Mouse (Mus musculus) intestine, embryonic 16.5 days (tissue): ENCODE data around the gene B430305J03Rik. TPM values are rescaled to one million over a fixed set of nuclear protein-coding genes. Genes with fewer than 3 reads are reported as not detected.

Experiments
- ATAC-seq: fragments of 200-750 bp; cut with Nextera tagmentation; 2 replicates; pipeline ENCODE4 v1.8.0; 2017; ENCODE audit warnings: moderate TSS enrichment, moderate library complexity
- H3K27ac ChIP-seq: fragments of 300-500 bp; sonication (generic); 2 replicates; pipeline ENCODE4 v1.5.1; 2014; ENCODE audit warnings: mild to moderate bottlenecking, low read length
- H3K27me3 ChIP-seq: fragments of 300-500 bp; sonication (generic); replicated peaks from 2 replicates; pipeline ENCODE4 v1.6.1; 2014; ENCODE audit warnings: low read length, control low read depth, mixed read lengths; ENCODE audit not compliant: control insufficient read depth, insufficient read depth
- H3K36me3 ChIP-seq: fragments of 300-500 bp; sonication (generic); 2 replicates; pipeline ENCODE4 v1.6.1; 2014; ENCODE audit warnings: low read length, control low read depth; ENCODE audit not compliant: control insufficient read depth, insufficient read depth
- H3K4me1 ChIP-seq: fragments of 300-500 bp; sonication (generic); 2 replicates; pipeline ENCODE4 v1.6.1; 2014; ENCODE audit warnings: low read length, control low read depth, mixed read lengths; ENCODE audit not compliant: control insufficient read depth, insufficient read depth
- H3K4me2 ChIP-seq: fragments of 300-500 bp; sonication (generic); 2 replicates; pipeline ENCODE4 v1.6.1; 2014; ENCODE audit warnings: low read depth, low read length, control low read depth
- H3K4me3 ChIP-seq: fragments of 300-500 bp; sonication (generic); 2 replicates; pipeline ENCODE4 v1.5.1; 2014; ENCODE audit warnings: mild to moderate bottlenecking, low read length
- H3K9ac ChIP-seq: fragments of 300-500 bp; sonication (generic); 2 replicates; pipeline ENCODE4 v1.6.1; 2014; ENCODE audit warnings: low read depth, low read length
- H3K9me3 ChIP-seq: fragments of 300-500 bp; sonication (generic); 2 replicates; pipeline ENCODE4 v1.6.1; 2016; ENCODE audit warnings: low read length, control low read depth; ENCODE audit not compliant: control insufficient read depth
- WGBS: fragments of 180-500 bp; shearing (Covaris S2); extraction: QIAGEN DNeasy Blood & Tissue Kit; methylation state at CpG from one replicate; pipeline ENCODE4 v1.1.7; 2014; 5-methylcytosine and 5-hydroxymethylcytosine counted together
- polyA plus RNA-seq: library from polyadenylated mRNA; unstranded; fragments of >200 nt; fragmentation: Nextera tagmentation; extraction: Ambion mirVana; gene quantifications from 2 replicates; pipeline ENCODE4 v1.2.1, GENCODE M21; 2015

The B430305J03Rik gene
- not detected in 2 replicates for polyA plus RNA-seq

DNA sequence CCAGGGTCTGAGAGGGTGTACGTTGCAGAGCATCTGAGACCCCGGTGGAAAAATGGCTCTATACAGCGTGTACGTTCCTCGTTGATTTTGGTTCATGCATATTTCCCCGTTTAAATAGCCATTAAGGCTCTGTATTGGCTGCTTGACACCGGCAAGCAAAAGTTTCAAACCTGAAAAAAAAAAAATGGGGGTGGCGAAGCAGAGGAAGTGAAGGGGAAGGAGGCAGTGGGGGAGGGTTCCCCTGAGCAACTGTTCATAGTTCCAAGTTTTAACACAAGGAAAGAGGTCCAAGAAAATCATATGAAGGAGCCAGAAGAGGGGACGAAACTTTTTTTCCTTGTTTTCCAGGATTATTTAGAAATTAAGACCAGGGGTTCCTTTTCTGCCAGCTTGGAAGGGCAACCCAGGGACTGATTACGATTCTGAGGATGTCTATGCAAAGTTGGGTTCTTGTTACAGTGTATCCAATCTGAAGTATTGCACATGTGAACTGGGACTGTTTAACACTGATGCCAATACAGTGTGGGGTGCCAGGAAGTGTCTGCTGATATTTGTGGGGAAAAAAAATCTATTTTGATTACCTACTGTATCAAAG is at the start of gene B430305J03Rik:
Gene B430305J03Rik (minus strand): TSS at position 173 of the 595 bp plus-strand sequence.
- no peak for ATAC-seq
- H3K27ac ChIP-seq = peak within 1 kb of the TSS; percentile 86
- no peaks in the 10 kb centered on the region for H3K27me3 ChIP-seq
- H3K4me2 ChIP-seq = peak within 1 kb of the TSS; percentile 88
- H3K9me3 ChIP-seq = no peaks in the 10 kb centered on the region
- WGBS = 3% methylated on average over 10 of the region's 10 CpGs
- H3K9ac ChIP-seq = peak within 1 kb of the TSS; percentile 88
- peaks cover 3% of the 10 kb centered on the region; the same call in 1 of the 2 replicates for H3K36me3 ChIP-seq
- peaks cover 12% of the 10 kb centered on the region for H3K4me1 ChIP-seq
- peak within 1 kb of the TSS; percentile 92 for H3K4me3 ChIP-seq

DNA sequence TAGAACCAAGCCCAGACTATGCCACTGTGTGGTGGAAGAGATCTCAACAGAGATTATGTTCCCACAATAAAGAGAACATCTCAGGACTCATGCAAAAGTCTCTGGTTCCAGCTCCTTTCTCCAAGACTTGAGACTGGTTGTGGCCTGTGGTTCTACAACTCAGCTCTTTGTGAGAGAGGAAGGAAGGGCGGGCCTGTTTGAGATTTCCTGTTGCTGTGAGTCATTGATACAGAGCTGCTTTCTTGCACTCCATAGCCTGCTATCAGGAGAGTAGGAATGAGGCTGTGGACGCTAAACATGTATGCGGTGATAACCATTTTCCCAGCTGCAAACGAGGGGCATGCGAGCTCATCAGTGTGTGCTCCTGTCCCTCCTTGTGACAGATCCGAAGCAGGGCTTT is 43.9 kb upstream of the B430305J03Rik start:
- no peaks in the 10 kb centered on the region for H3K4me1 ChIP-seq
- H3K36me3 ChIP-seq = no peaks in the 10 kb centered on the region
- WGBS = 73% methylated on average over 6 of the region's 6 CpGs
- H3K4me2 ChIP-seq = no peak overlapping the region
- no peak overlapping the region for H3K27ac ChIP-seq
- no peak overlapping the region for H3K9ac ChIP-seq
- H3K4me3 ChIP-seq = no peak overlapping the region
- no peak for ATAC-seq
- no peaks in the 10 kb centered on the region for H3K9me3 ChIP-seq
- no peaks in the 10 kb centered on the region for H3K27me3 ChIP-seq

DNA sequence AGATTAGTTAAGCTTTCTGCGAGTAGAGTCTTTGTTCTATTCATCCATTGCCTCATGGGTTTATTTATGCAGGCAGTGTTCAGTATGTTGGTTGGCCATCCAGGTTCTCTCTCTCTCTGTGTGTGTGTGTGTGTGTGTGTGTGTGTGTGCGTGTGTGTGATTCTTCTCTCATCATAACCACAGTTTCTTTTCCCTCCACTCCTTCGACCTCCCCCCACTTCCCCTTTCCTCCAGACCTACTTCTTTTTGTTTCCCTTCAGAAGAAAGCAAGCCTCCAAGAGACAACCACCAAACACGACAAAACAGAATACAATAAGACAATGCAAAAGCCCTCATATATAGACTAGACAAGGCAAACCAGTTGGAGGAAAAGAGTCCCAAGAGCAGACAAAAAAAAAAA is 41.2 kb upstream of the B430305J03Rik start:
- H3K9me3 ChIP-seq = no peaks in the 10 kb centered on the region
- no peak overlapping the region for H3K27ac ChIP-seq
- no peaks in the 10 kb centered on the region for H3K4me1 ChIP-seq
- H3K27me3 ChIP-seq = no peaks in the 10 kb centered on the region
- no peak overlapping the region for H3K9ac ChIP-seq
- no peak overlapping the region for H3K4me3 ChIP-seq
- H3K4me2 ChIP-seq = no peak overlapping the region
- ATAC-seq = no peak
- H3K36me3 ChIP-seq = no peaks in the 10 kb centered on the region
- WGBS = 78% methylated on average over 4 of the region's 4 CpGs

DNA sequence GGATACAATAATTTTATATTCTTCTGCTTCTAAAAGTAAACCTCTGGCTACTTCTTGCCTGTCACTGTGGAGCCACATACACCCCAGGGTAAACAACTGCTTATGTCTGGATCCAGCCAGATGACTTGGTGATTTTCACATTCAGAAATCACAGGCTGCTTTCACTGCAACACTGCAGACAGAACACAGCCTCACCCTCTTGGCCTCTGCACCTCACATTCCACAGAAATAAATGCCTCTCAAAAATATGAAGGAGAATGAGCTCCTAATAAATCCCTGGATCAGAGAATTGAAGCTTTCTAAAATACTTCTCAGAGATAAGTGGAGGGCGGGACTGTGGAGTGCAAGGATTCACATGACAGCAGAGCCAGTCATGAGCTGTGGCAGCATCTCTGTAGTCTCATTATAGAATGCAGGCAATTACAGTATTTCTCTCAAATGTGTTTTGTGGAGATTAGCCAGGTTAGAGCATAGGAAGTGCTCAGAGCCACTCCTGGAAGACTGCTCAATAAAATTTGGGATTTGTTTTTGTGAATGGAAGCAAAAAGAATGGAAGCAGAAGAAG is 35.2 kb upstream of the B430305J03Rik start:
- 34% methylated on average over 1 of the region's 1 CpGs for WGBS
- Histone ChIP-seq H3K4me3 (no peak overlapping the region), H3K4me1 (no peaks in the 10 kb centered on the region), H3K4me2 (no peak overlapping the region), H3K9ac (no peak overlapping the region), H3K9me3 (no peaks in the 10 kb centered on the region), H3K36me3 (no peaks in the 10 kb centered on the region), H3K27ac (no peak overlapping the region), H3K27me3 (no peaks in the 10 kb centered on the region)
- no peak for ATAC-seq

DNA sequence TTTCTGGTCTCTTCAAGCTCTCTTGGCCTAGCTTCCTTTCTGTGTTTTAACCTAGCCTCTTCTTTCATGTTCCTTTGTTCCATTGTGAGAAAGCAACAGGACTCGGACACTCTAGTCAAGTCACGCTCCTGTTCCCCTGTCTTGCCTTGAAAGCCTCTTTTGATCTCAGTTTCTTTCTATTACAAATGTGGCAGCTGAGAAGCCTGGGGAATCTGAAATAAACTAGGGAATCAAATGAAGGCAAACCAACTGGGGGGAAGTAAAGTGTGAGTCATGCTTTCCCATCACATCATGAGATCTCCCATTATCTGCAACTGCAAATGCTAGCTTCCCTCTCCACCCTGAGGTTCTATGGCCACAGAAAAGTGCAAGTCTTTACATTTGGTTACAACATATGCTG is 31.0 kb upstream of the B430305J03Rik start:
- Histone ChIP-seq H3K9ac (no peak overlapping the region), H3K9me3 (no peaks in the 10 kb centered on the region), H3K36me3 (no peaks in the 10 kb centered on the region), H3K27me3 (no peaks in the 10 kb centered on the region), H3K4me3 (no peak overlapping the region), H3K27ac (no peak overlapping the region), H3K4me2 (no peak overlapping the region), H3K4me1 (no peaks in the 10 kb centered on the region)
- 75% methylated on average over 2 of the region's 2 CpGs for WGBS
- ATAC-seq = no peak

DNA sequence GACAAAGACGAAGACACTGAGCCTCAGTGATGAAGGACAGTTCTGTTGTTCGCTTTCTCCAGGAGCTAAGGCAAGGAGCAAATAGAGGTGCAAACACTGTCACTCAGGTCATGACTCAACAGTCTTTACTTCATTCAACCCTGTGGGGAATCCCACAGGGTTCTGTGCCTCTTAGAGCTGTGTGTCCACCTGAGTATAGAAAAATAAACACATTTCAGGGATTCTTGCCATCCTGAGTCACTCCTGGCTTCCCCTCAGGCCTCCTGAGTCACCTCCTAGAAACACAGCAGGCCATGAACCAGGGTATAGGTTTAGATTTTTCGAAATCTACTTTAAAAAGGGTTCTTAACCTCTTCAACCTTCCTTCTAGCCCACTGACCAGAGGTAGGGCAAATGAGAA is 29.6 kb upstream of the B430305J03Rik start:
- whole genome bisulfite sequencing = 87% methylated on average over 3 of the region's 3 CpGs

DNA sequence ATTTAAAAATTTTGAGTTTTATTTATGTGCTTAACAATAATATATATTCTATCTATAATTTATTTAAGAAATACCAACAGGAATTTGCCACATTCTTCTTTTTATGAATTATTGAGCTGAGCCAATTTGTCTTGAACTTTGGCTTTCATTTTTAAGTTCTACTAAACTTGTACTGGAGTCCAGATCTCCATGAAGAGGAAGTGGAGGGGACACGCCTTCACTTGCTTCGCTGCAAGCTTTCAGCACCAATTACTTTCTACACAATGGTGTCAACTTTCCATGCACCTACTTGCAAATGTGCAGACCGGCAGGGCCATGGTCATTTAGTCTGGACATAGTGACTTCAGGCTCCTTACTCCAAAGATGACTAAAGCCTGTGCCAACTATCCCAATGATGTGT is 27.8 kb upstream of the B430305J03Rik start:
- Histone ChIP-seq H3K9ac (no peak overlapping the region), H3K4me1 (no peaks in the 10 kb centered on the region), H3K4me3 (no peak overlapping the region), H3K27ac (no peak overlapping the region), H3K36me3 (no peaks in the 10 kb centered on the region), H3K4me2 (no peak overlapping the region), H3K27me3 (no peaks in the 10 kb centered on the region), H3K9me3 (no peaks in the 10 kb centered on the region)
- ATAC-seq = no peak
- 79% methylated on average over 3 of the region's 3 CpGs for WGBS

More for the DNA sequence above, 29.6 kb upstream of the B430305J03Rik start:
- Histone ChIP-seq H3K27me3 (no peaks in the 10 kb centered on the region), H3K36me3 (no peaks in the 10 kb centered on the region), H3K27ac (no peak overlapping the region), H3K9me3 (no peaks in the 10 kb centered on the region), H3K4me2 (no peak overlapping the region), H3K4me1 (no peaks in the 10 kb centered on the region), H3K9ac (no peak overlapping the region), H3K4me3 (no peak overlapping the region)
- ATAC-seq = no peak

DNA sequence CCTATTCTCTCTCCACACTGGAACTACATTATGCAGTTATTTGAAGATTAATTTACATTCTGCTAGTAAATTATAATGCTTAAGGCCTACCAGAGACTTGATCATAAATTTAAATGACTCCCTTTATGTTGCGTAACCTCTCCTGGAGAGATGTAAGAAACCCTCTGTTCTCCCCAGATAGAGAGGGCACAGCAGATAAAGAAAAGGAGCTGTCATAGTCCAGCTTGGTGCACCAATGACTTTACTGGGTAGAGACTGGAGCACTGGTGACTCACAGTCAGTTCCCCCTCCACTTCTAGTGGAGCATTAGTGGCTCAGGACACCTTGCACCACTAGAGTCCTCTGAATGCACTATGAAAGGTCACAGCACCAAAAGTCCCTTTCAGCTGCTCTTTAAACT is 27.1 kb upstream of the B430305J03Rik start:
- H3K9me3 ChIP-seq = no peaks in the 10 kb centered on the region
- no peaks in the 10 kb centered on the region for H3K4me1 ChIP-seq
- no peak overlapping the region for H3K27ac ChIP-seq
- no peak overlapping the region for H3K9ac ChIP-seq
- H3K4me2 ChIP-seq = no peak overlapping the region
- H3K27me3 ChIP-seq = no peaks in the 10 kb centered on the region
- no peak overlapping the region for H3K4me3 ChIP-seq
- no peaks in the 10 kb centered on the region for H3K36me3 ChIP-seq
- 83% methylated on average over 1 of the region's 1 CpGs for WGBS
- peak; percentile 50; the same call in 1 of the 2 replicates for ATAC-seq

DNA sequence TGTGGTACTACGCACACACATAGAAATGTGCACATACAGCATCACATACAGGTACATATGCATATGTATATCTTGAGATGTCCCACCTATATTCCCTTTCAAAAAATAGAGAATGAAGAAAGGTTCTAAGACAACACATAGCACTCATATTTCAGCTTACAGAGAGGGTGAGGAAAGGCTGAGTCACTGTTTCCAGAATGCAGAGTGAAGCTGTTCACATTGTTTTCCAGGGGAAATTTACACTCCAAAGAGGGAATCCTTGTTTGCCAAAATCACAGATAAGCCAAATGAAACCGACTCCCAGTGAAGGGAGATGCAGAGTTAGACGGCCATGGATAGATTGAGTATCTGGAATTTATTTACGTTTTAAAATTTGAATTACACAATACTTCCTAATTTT is 25.8 kb upstream of the B430305J03Rik start:
- Histone ChIP-seq H3K9me3 (no peaks in the 10 kb centered on the region), H3K4me2 (no peak overlapping the region), H3K4me1 (no peaks in the 10 kb centered on the region), H3K27me3 (no peaks in the 10 kb centered on the region), H3K36me3 (no peaks in the 10 kb centered on the region), H3K9ac (no peak overlapping the region), H3K4me3 (no peak overlapping the region), H3K27ac (no peak overlapping the region)
- no peak for ATAC-seq
- 62% methylated on average over 4 of the region's 4 CpGs for WGBS

DNA sequence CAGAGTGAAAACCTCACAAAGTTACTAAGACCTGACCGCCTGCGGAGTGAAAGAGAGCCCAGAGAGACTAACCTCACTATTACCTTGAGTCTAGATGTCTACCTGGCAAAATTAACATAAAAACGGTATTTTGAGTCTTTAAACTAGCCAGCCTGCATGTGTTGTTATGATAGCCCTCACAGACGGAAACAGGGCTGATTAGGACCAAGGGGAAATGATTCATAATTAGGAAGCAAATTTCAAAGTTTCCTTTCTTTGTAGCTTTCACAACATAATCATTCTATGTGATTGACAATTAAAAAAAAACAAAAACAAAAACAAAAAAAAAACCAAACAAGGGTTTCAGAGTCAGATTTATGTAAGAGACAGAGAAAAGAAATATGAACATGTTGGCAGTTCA is 20.6 kb upstream of the B430305J03Rik start:
- Histone ChIP-seq H3K4me3 (no peak overlapping the region), H3K27me3 (no peaks in the 10 kb centered on the region), H3K27ac (no peak overlapping the region), H3K4me1 (no peaks in the 10 kb centered on the region), H3K36me3 (no peaks in the 10 kb centered on the region), H3K4me2 (no peak overlapping the region), H3K9me3 (no peaks in the 10 kb centered on the region), H3K9ac (no peak overlapping the region)
- WGBS = 78% methylated on average over 4 of the region's 4 CpGs
- ATAC-seq = no peak
